Mouse (Mus musculus) thymus, adult 2 months (tissue): ENCODE data around the gene Agbl4.

Source experiments
- CTCF ChIP-seq: fragments of 200-500 bp; IDR thresholded peaks from 2 replicates; pipeline ENCODE4 v1.5.1; 2012; ENCODE audit warnings: mild to moderate bottlenecking, control low read depth, low read length, moderate library complexity, borderline replicate concordance; ENCODE audit not compliant: control insufficient read depth, poor library complexity, insufficient read depth; ENCODE audit errors: extremely low read depth
- POLR2A ChIP-seq: fragments of 200-500 bp; IDR thresholded peaks from 2 replicates; pipeline ENCODE4 v1.6.1; 2012; ENCODE audit warnings: mild to moderate bottlenecking, low read length, control low read depth, moderate library complexity; ENCODE audit not compliant: control insufficient read depth, poor library complexity, insufficient read depth; ENCODE audit errors: extremely low read depth

DNA sequence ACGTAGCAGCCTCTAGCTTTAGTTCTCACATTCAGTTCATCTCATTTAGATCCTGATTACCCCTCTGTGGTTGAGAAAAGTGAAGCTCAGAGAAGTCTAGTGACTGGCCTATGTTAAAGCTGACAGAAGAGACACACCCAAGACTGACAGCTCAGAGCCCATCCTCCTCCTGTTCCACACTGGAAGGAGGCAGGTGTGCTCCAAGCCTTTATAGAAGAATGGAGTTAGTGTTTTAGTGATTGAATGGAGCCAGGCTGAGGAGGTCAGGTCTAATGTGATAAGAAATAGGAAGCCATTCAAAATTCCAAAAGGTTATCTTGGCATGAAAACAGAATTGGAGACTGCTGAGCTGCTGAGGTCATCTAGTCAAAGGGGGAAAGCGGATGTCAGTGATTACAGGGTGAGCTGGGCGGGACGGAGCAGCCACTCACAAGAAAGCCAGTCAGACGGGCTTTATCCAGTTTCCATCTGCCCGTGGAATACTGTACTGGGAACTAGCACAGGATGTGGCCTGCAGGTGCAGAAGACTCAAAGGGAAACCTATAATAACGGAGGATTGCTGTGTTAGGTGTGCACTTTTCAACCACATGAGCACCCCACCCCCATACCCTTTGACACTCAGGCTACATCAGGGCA lies 1053.9 kb downstream of the Agbl4 start:
- TF ChIP-seq CTCF (no peak), POLR2A (no peak)
